Mouse (Mus musculus): ENCODE results near the gene Prcd.
"Not testable (repeated sequence)": the region's sequence is repeated elsewhere in the genome, so short reads cannot be mapped to it uniquely, and the experiment has no call there.

Prcd gene

GRCm38 (mm10) chr11:116667930-116668329, 14.6 kb downstream of the Prcd start:
- no peak for DNase-seq (ENCODE audit: extremely low read depth, low read depth, low spot score)

- no peak for DNase-seq (ENCODE audit: extremely low read depth, low read depth, low spot score)
These were observed 15.1 kb downstream of the Prcd start for GRCm38 (mm10) chr11:116668381-116668825.

- no peak for DNase-seq (ENCODE audit: extremely low read depth, low read depth, low spot score)
These were observed 15.5 kb downstream of the Prcd start for GRCm38 (mm10) chr11:116668839-116669238.

- DNase-seq (ENCODE audit: extremely low read depth, low read depth, low spot score): no peak
These were observed 16.0 kb downstream of the Prcd start for GRCm38 (mm10) chr11:116669316-116669715.

- DNase-seq (ENCODE audit: extremely low read depth, low read depth, low spot score): no peak
These were observed 16.5 kb downstream of the Prcd start for GRCm38 (mm10) chr11:116669787-116670365.

- DNase-seq (ENCODE audit: extremely low read depth, low read depth, low spot score): no peak
These were observed 17.1 kb downstream of the Prcd start for GRCm38 (mm10) chr11:116670386-116670785.

GRCm38 (mm10) chr11:116671112-116671844, 17.9 kb downstream of the Prcd start:
- peak; percentile 69 for DNase-seq (ENCODE audit: extremely low read depth, low read depth, low spot score)

GRCm38 (mm10) chr11:116671845-116672434, 18.6 kb downstream of the Prcd start:
- no peak for DNase-seq (ENCODE audit: extremely low read depth, low read depth, low spot score)

GRCm38 (mm10) chr11:116672595-116672994, 19.3 kb downstream of the Prcd start:
- no peak for DNase-seq (ENCODE audit: extremely low read depth, low read depth, low spot score)

GRCm38 (mm10) chr11:116673410-116673809, 20.1 kb downstream of the Prcd start:
- no peak for DNase-seq (ENCODE audit: extremely low read depth, low read depth, low spot score)

- no peak for DNase-seq (ENCODE audit: extremely low read depth, low read depth, low spot score)
These were observed 21.5 kb downstream of the Prcd start for GRCm38 (mm10) chr11:116674616-116675379.

- not testable (repeated sequence) for DNase-seq (ENCODE audit: extremely low read depth, low read depth, low spot score)
These were observed 22.1 kb downstream of the Prcd start for GRCm38 (mm10) chr11:116675429-116675828.

GRCm38 (mm10) chr11:116676175-116676976, 23.0 kb downstream of the Prcd start:
- DNase-seq (ENCODE audit: extremely low read depth, low read depth, low spot score): no peak

- DNase-seq (ENCODE audit: extremely low read depth, low read depth, low spot score): no peak
These were observed 24.5 kb downstream of the Prcd start for GRCm38 (mm10) chr11:116677711-116678441.

- DNase-seq (ENCODE audit: extremely low read depth, low read depth, low spot score): no peak
These were observed 25.8 kb downstream of the Prcd start for GRCm38 (mm10) chr11:116679148-116679547.

GRCm38 (mm10) chr11:116680321-116681091, 27.2 kb downstream of the Prcd start:
- no peak for DNase-seq (ENCODE audit: extremely low read depth, low read depth, low spot score)

GRCm38 (mm10) chr11:116681147-116681546, 27.8 kb downstream of the Prcd start:
- no peak for DNase-seq (ENCODE audit: extremely low read depth, low read depth, low spot score)

GRCm38 (mm10) chr11:116682501-116683144, 29.3 kb downstream of the Prcd start:
- no peak for DNase-seq (ENCODE audit: extremely low read depth, low read depth, low spot score)

GRCm38 (mm10) chr11:116683777-116684176, 30.4 kb downstream of the Prcd start:
- DNase-seq (ENCODE audit: extremely low read depth, low read depth, low spot score): no peak

All from fat pad, adult 2 months (tissue).